Mouse (Mus musculus) layer of hippocampus, adult 8-10 months (tissue): ENCODE data around the gene Magi1. TPM values are rescaled to one million over a fixed set of nuclear protein-coding genes. Genes with fewer than 3 reads are reported as not detected.

Experiments
- DNase-seq, 2 experiments: peaks; one replicate each; pipeline ENCODE4 v3.0.0; 2022; ENCODE audit warnings: low spot score in 2 of 2
- total RNA-seq, 4 experiments: library from RNA; stranded (reverse); gene quantifications; 2 replicates each; pipeline ENCODE4 v1.2.4; 2022

Magi1 gene
- total RNA-seq, 4 experiments from 2014 or later: 48.5 to 57.3 (median 49.5) TPM

GRCm38 (mm10) chr6:94116434-94117432 is 167.0 kb downstream of the Magi1 start:
- no peak for DNase-seq

GRCm38 (mm10) chr6:94111833-94112232 is 171.9 kb downstream of the Magi1 start:
- DNase-seq: no peak

GRCm38 (mm10) chr6:94107401-94108107 is 176.2 kb downstream of the Magi1 start:
- DNase-seq: no peak

GRCm38 (mm10) chr6:94103581-94103980 is 180.1 kb downstream of the Magi1 start:
- no peak for DNase-seq

GRCm38 (mm10) chr6:94101256-94101655 is 182.5 kb downstream of the Magi1 start:
- no peak for DNase-seq

GRCm38 (mm10) chr6:94094924-94095685 is 188.6 kb downstream of the Magi1 start:
- no peak for DNase-seq

GRCm38 (mm10) chr6:94092969-94093597 is 190.6 kb downstream of the Magi1 start:
- no peak for DNase-seq

GRCm38 (mm10) chr6:94092500-94092899 is 191.2 kb downstream of the Magi1 start:
- no peak for DNase-seq

- DNase-seq: no peak
Measured at GRCm38 (mm10) chr6:94086855-94087254, 196.9 kb downstream of the Magi1 start.

GRCm38 (mm10) chr6:94084752-94085151 is 199.0 kb downstream of the Magi1 start:
- DNase-seq: no peak

- no peak for DNase-seq
Measured at GRCm38 (mm10) chr6:94083459-94083858, 200.3 kb downstream of the Magi1 start.

- DNase-seq: peak; percentile 74 to 86
Measured at GRCm38 (mm10) chr6:94080933-94081545, 202.7 kb downstream of the Magi1 start.

- DNase-seq: no peak
Measured at GRCm38 (mm10) chr6:94078934-94079333, 204.8 kb downstream of the Magi1 start.

GRCm38 (mm10) chr6:94077013-94077412 is 206.7 kb downstream of the Magi1 start:
- DNase-seq: no peak

- DNase-seq: no peak
Measured at GRCm38 (mm10) chr6:94075990-94076389, 207.7 kb downstream of the Magi1 start.

GRCm38 (mm10) chr6:94075228-94075627 is 208.5 kb downstream of the Magi1 start:
- no peak for DNase-seq

- no peak for DNase-seq
Measured at GRCm38 (mm10) chr6:94071676-94072075, 212.0 kb downstream of the Magi1 start.

GRCm38 (mm10) chr6:94070702-94071101 is 213.0 kb downstream of the Magi1 start:
- peak; percentile 18 to 37 for DNase-seq

GRCm38 (mm10) chr6:94069421-94069820 is 214.3 kb downstream of the Magi1 start:
- DNase-seq: no peak

- DNase-seq: no peak
Measured at GRCm38 (mm10) chr6:94067741-94068450, 215.8 kb downstream of the Magi1 start.
